13 mouse cellular contexts compared by ENCODE assay signal in the genomic region with DNA sequence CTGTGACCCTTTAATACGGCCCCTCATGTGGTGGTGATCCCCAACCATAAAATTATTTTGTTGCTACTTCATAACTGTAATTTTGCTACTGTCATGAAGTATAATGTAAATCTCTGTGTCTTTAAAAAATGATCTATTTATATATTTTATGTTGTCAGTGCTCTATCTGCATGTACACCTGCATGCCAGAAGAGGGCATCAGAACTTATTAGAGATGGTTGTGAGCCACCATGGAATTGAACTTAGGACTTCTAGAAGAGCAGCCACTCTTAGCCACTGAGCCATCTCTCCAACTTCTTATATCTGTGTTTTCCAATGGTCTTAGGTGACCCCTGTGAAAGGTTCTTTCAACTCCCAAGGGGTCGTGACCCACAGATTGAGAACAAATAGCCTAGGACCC. TPM values are rescaled to one million over a fixed set of nuclear protein-coding genes. Genes with fewer than 3 reads are reported as not detected.
A peak's percentile ranks its signal among the peaks of the same experiment; 100 is the strongest.
DNase-seq lines count a peak whose midpoint lies in the region; ATAC-seq and TF ChIP-seq lines count a peak whose summit lies in the region.
"Had no signal": no experiment of that assay in that cellular context is flagged by ENCODE, and none has a peak within 500 bp of the region (broad histone marks: within the 10 kb centered on the region; RNA-seq: fewer than 3 reads in every experiment).

No protein-coding gene starts in this region.

- H3K27ac ChIP-seq in forebrain, embryonic 14.5 days (ENCODE audit: low read depth, low read length) = no peak overlapping the region
- no peak overlapping the region for H3K27ac ChIP-seq in forebrain, embryonic 12.5 days
- no peak overlapping the region for H3K27ac ChIP-seq in lung, postnatal 0 days (ENCODE audit: low read length)
- H3K27ac ChIP-seq: limb, embryonic 13.5 days; neural tube, embryonic 13.5 days had no signal

- TF ChIP-seq CTCF in lung, postnatal 0 days (IDR thresholded peaks at IDR 0.05) = peak; percentile 61
- TF ChIP-seq CTCF in lung, adult 2 months (IDR thresholded peaks at IDR 0.05; ENCODE audit: insufficient read depth, low read length) = no peak

- H3K4me2 ChIP-seq in forebrain, embryonic 14.5 days (ENCODE audit: low read length) = no peak overlapping the region
- H3K4me2 ChIP-seq in forebrain, embryonic 12.5 days = no peak overlapping the region
- H3K4me2 ChIP-seq in lung, postnatal 0 days (replicated peaks; ENCODE audit: low read depth, low read length) = no peak overlapping the region
- H3K4me2 ChIP-seq: heart, embryonic 12.5 days; limb, embryonic 13.5 days; neural tube, embryonic 13.5 days had no signal

- H3K9me3 ChIP-seq in forebrain, embryonic 14.5 days (replicated peaks; ENCODE audit: control insufficient read depth, low read length) = no peaks in the 10 kb centered on the region
- H3K9me3 ChIP-seq in forebrain, embryonic 12.5 days = no peaks in the 10 kb centered on the region
- H3K9me3 ChIP-seq in lung, postnatal 0 days (ENCODE audit: low read length) = no peaks in the 10 kb centered on the region
- H3K9me3 ChIP-seq: heart, embryonic 12.5 days; limb, embryonic 13.5 days; neural tube, embryonic 13.5 days had no signal

- no peak overlapping the region for H3K9ac ChIP-seq in forebrain, embryonic 14.5 days (ENCODE audit: low read length)
- no peak overlapping the region for H3K9ac ChIP-seq in forebrain, embryonic 12.5 days
- H3K9ac ChIP-seq in lung, postnatal 0 days (replicated peaks; ENCODE audit: low read depth) = no peak overlapping the region
- H3K9ac ChIP-seq: heart, embryonic 12.5 days; limb, embryonic 13.5 days; neural tube, embryonic 13.5 days had no signal

- no peak; the same call in 1 of the 2 replicates for ATAC-seq in forebrain, embryonic 14.5 days
- no peak for ATAC-seq in forebrain, embryonic 12.5 days (ENCODE audit: low FRiP score)
- no peak for ATAC-seq in lung, postnatal 0 days
- 0 out of 2 replicates have a peak, but pooled peaks have one; percentile 22 for ATAC-seq in common myeloid progenitor, adult 5-6 weeks (replicated peaks; ENCODE audit: low read depth, poor library complexity, severe bottlenecking)

- no peak overlapping the region for H3K4me3 ChIP-seq in forebrain, embryonic 14.5 days (ENCODE audit: low read depth, low read length)
- no peak overlapping the region for H3K4me3 ChIP-seq in forebrain, embryonic 12.5 days (replicated peaks)
- H3K4me3 ChIP-seq in lung, postnatal 0 days (ENCODE audit: low read depth, low read length) = no peak overlapping the region
- no peak overlapping the region for H3K4me3 ChIP-seq in lung, adult 2 months (replicated peaks; ENCODE audit: extremely low read depth, low read depth, low read length)
- H3K4me3 ChIP-seq: heart, embryonic 12.5 days; limb, embryonic 13.5 days; neural tube, embryonic 13.5 days had no signal

- TF ChIP-seq EP300 in lung, postnatal 0 days (IDR thresholded peaks at IDR 0.05) = no peak

- WGBS in forebrain, embryonic 14.5 days = 87% methylated on average over 2 of the region's 2 CpGs
- WGBS in forebrain, embryonic 12.5 days = 82% methylated on average over 2 of the region's 2 CpGs
- WGBS in lung, postnatal 0 days = 76% methylated on average over 2 of the region's 2 CpGs
- WGBS in lung, adult 2 months = 79% methylated on average over 2 of the region's 2 CpGs

- TF ChIP-seq POLR2A in lung, adult 2 months (IDR thresholded peaks at IDR 0.05; ENCODE audit: borderline replicate concordance, extremely low read depth, low read depth, low read length) = no peak

- H3K4me1 ChIP-seq in forebrain, embryonic 14.5 days (ENCODE audit: control insufficient read depth, insufficient read depth, low read length) = no peaks in the 10 kb centered on the region
- H3K4me1 ChIP-seq in forebrain, embryonic 12.5 days = no peaks in the 10 kb centered on the region
- no peaks in the 10 kb centered on the region for H3K4me1 ChIP-seq in lung, postnatal 0 days (ENCODE audit: insufficient read depth, low read depth, low read length)
- H3K4me1 ChIP-seq in lung, adult 2 months (ENCODE audit: control insufficient read depth, insufficient read depth, low read length) = no peaks in the 10 kb centered on the region
- H3K4me1 ChIP-seq: heart, embryonic 12.5 days; limb, embryonic 13.5 days; neural tube, embryonic 13.5 days had no signal

- no peaks in the 10 kb centered on the region for H3K36me3 ChIP-seq in forebrain, embryonic 14.5 days (ENCODE audit: control insufficient read depth, insufficient read depth, low read length)
- no peaks in the 10 kb centered on the region for H3K36me3 ChIP-seq in forebrain, embryonic 12.5 days (replicated peaks)
- no peaks in the 10 kb centered on the region for H3K36me3 ChIP-seq in lung, postnatal 0 days (ENCODE audit: insufficient read depth, low read length)
- H3K36me3 ChIP-seq: heart, embryonic 12.5 days; limb, embryonic 13.5 days had no signal

- peak; percentile 9 for DNase-seq in forebrain, embryonic 14.5 days (ENCODE audit: low spot score)
- DNase-seq in lung, postnatal 0 days (ENCODE audit: low spot score) = peak; percentile 33
- DNase-seq in lung, adult 2 months = no peak
- peak; percentile 10 for DNase-seq in retina, postnatal 1 day
- DNase-seq in ovary, postnatal 10 days (ENCODE audit: low spot score) = no peak
- DNase-seq in Muller cell, postnatal 12 days (ENCODE audit: inconsistent ontology term) = no peak
- DNase-seq: cerebellum, adult 11 months; layer of hippocampus, adult 9-11 months had no signal

- no peaks in the 10 kb centered on the region for H3K27me3 ChIP-seq in forebrain, embryonic 14.5 days (replicated peaks; ENCODE audit: control insufficient read depth, insufficient read depth, low read length)
- no peaks in the 10 kb centered on the region for H3K27me3 ChIP-seq in forebrain, embryonic 12.5 days
- no peaks in the 10 kb centered on the region for H3K27me3 ChIP-seq in lung, postnatal 0 days (replicated peaks; ENCODE audit: insufficient read depth, low read length)
- H3K27me3 ChIP-seq: heart, embryonic 12.5 days; limb, embryonic 13.5 days; neural tube, embryonic 13.5 days had no signal

RNA-seq across cellular contexts. Expression of a gene that starts 17.8 kb away (rescaled TPM):
- polyA plus RNA-seq in forebrain, embryonic 14.5 days (2014; fragmentation: Nextera tagmentation; extraction: Ambion mirVana) = 0.37 and 0.62 TPM in 2 replicates
- polyA plus RNA-seq in forebrain, embryonic 12.5 days (2016; fragmentation: Nextera tagmentation; extraction: Ambion mirVana) = 0.40 and 0.60 TPM in 2 replicates
- 8.2 and 9.8 TPM in 2 replicates for polyA plus RNA-seq in lung, postnatal 0 days (2015; fragmentation: Nextera tagmentation; extraction: Ambion mirVana)
- 10.0 and 10.3 TPM in 2 replicates for polyA plus RNA-seq in lung, adult 2 months (2012; rRNA removed)
- total RNA-seq in common myeloid progenitor, adult 5-6 weeks (2017) = 1.9 and 3.0 TPM in 2 replicates

RNA-seq across cellular contexts. Expression of a gene that starts 25.2 kb away (rescaled TPM):
- 48.4 and 55.4 TPM in 2 replicates for polyA plus RNA-seq in forebrain, embryonic 14.5 days (2014; fragmentation: Nextera tagmentation; extraction: Ambion mirVana)
- 51.2 and 52.8 TPM in 2 replicates for polyA plus RNA-seq in forebrain, embryonic 12.5 days (2016; fragmentation: Nextera tagmentation; extraction: Ambion mirVana)
- polyA plus RNA-seq in lung, postnatal 0 days (2015; fragmentation: Nextera tagmentation; extraction: Ambion mirVana) = 23.4 and 24.9 TPM in 2 replicates
- polyA plus RNA-seq in lung, adult 2 months (2012; rRNA removed) = 15.9 and 22.4 TPM in 2 replicates
- total RNA-seq in common myeloid progenitor, adult 5-6 weeks (2017) = 37.9 and 50.1 TPM in 2 replicates

RNA-seq across cellular contexts. Expression of a gene that starts 28.2 kb away (rescaled TPM):
- polyA plus RNA-seq in forebrain, embryonic 14.5 days (2014; fragmentation: Nextera tagmentation; extraction: Ambion mirVana) = 3.8 and 4.5 TPM in 2 replicates
- 3.9 and 4.2 TPM in 2 replicates for polyA plus RNA-seq in forebrain, embryonic 12.5 days (2016; fragmentation: Nextera tagmentation; extraction: Ambion mirVana)
- 16.8 and 17.9 TPM in 2 replicates for polyA plus RNA-seq in lung, postnatal 0 days (2015; fragmentation: Nextera tagmentation; extraction: Ambion mirVana)
- polyA plus RNA-seq in lung, adult 2 months (2012; rRNA removed) = 38.4 and 53.7 TPM in 2 replicates
- 5.3 and 8.4 TPM in 2 replicates for total RNA-seq in common myeloid progenitor, adult 5-6 weeks (2017)

RNA-seq across cellular contexts. Expression of a gene that starts 31.0 kb away (rescaled TPM):
- 40.6 and 47.6 TPM in 2 replicates for polyA plus RNA-seq in forebrain, embryonic 14.5 days (2014; fragmentation: Nextera tagmentation; extraction: Ambion mirVana)
- polyA plus RNA-seq in forebrain, embryonic 12.5 days (2016; fragmentation: Nextera tagmentation; extraction: Ambion mirVana) = 55.0 and 58.9 TPM in 2 replicates
- 44.0 and 51.9 TPM in 2 replicates for polyA plus RNA-seq in lung, postnatal 0 days (2015; fragmentation: Nextera tagmentation; extraction: Ambion mirVana)
- 14.8 and 22.7 TPM in 2 replicates for polyA plus RNA-seq in lung, adult 2 months (2012; rRNA removed)
- total RNA-seq in common myeloid progenitor, adult 5-6 weeks (2017) = 29.7 and 34.6 TPM in 2 replicates

RNA-seq across cellular contexts. Expression of a gene that starts 31.3 kb away (rescaled TPM):
- polyA plus RNA-seq in forebrain, embryonic 14.5 days (2014; fragmentation: Nextera tagmentation; extraction: Ambion mirVana) = 7.3 and 8.2 TPM in 2 replicates
- polyA plus RNA-seq in forebrain, embryonic 12.5 days (2016; fragmentation: Nextera tagmentation; extraction: Ambion mirVana) = 18.4 and 21.3 TPM in 2 replicates
- polyA plus RNA-seq in lung, postnatal 0 days (2015; fragmentation: Nextera tagmentation; extraction: Ambion mirVana) = 13.6 and 13.8 TPM in 2 replicates
- polyA plus RNA-seq in lung, adult 2 months (2012; rRNA removed) = 18.3 and 20.6 TPM in 2 replicates
- 3.2 and 3.7 TPM in 2 replicates for total RNA-seq in common myeloid progenitor, adult 5-6 weeks (2017)

Comparison
In these comparisons a context has a peak if more than half of its experiments do, and no peak if none do; other contexts are left out.
1. DNase-seq: peak in forebrain, embryonic 14.5 days (single experiment), lung, postnatal 0 days (single experiment) and retina, postnatal 1 day (single experiment); none in lung, adult 2 months (single experiment), ovary, postnatal 10 days (single experiment) and Muller cell, postnatal 12 days (single experiment).